ENCODE assay signal across 8 mouse cellular contexts in the genomic region with DNA sequence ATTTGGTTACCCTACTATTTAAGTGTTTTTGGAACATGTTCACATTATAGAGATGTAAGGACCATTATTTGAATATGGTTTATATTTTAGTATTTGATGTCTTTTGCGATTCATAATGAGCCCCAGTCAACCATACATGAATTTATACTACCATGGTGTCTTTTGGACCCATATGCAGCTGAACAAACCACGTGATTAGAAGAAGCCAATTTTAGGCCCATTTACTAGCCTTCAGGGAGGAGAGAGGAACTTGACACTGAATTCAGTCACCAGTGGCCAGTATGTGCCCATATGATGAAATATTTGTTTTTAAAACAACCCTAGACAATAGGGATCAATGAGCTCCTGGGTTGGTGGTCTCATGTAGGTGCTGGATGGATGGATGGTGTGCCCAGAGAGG. TPM values are rescaled to one million over a fixed set of nuclear protein-coding genes. Genes with fewer than 3 reads are reported as not detected.
DNase-seq lines count a peak whose midpoint lies in the region; ATAC-seq and TF ChIP-seq lines count a peak whose summit lies in the region.

No protein-coding gene starts in this region.

- H3K4me1 ChIP-seq in heart, embryonic 14.5 days (ENCODE audit: control insufficient read depth in 2 of 2, insufficient read depth in 2 of 2, low read length in 2 of 2), result peaks cover 6 to 18% of the 10 kb centered on the region in 2 experiments
- peaks cover 19% of the 10 kb centered on the region for H3K4me1 ChIP-seq in brown adipose tissue, adult 24 weeks (ENCODE audit: control insufficient read depth, insufficient read depth, insufficient read length, low read length)
- peaks cover 17% of the 10 kb centered on the region for H3K4me1 ChIP-seq in intestine, embryonic 15.5 days (replicated peaks)
- H3K4me1 ChIP-seq in midbrain, postnatal 0 days (ENCODE audit: insufficient read depth, low read length), result peaks cover 17% of the 10 kb centered on the region; the same call in 1 of the 2 replicates

- peak overlapping the region in 1 of 2 experiments; percentile 86; a peak in 1 of 4 replicates for H3K4me3 ChIP-seq in heart, embryonic 14.5 days (ENCODE audit: control insufficient read depth in 1 of 2, insufficient read depth in 1 of 2, low read depth in 1 of 2, low read length in 2 of 2)
- no peak overlapping the region for H3K4me3 ChIP-seq in brown adipose tissue, adult 24 weeks (ENCODE audit: insufficient read depth, low read depth, low read length)
- no peak overlapping the region; the same call in 1 of the 2 replicates for H3K4me3 ChIP-seq in intestine, embryonic 15.5 days (replicated peaks)
- peak overlapping the region; percentile 84; the same call in 1 of the 2 replicates for H3K4me3 ChIP-seq in midbrain, postnatal 0 days (ENCODE audit: low read depth, low read length)

- no peak overlapping the region for H3K9ac ChIP-seq in heart, embryonic 14.5 days (ENCODE audit: low read length)
- H3K9ac ChIP-seq in intestine, embryonic 15.5 days, result peak overlapping the region; percentile 41; the same call in 1 of the 2 replicates
- H3K9ac ChIP-seq in midbrain, postnatal 0 days (replicated peaks; ENCODE audit: low read length, poor library complexity, severe bottlenecking), result no peak overlapping the region

- 0 out of 4 replicates have a peak overlapping the region, but pooled peaks of 1 of the 2 experiments have one; percentile 30 for H3K27ac ChIP-seq in heart, embryonic 14.5 days (replicated peaks in 1 of 2; ENCODE audit: control insufficient read depth in 1 of 2, insufficient read depth in 1 of 2, low read depth in 2 of 2, low read length in 2 of 2)
- peak overlapping the region; percentile 77 for H3K27ac ChIP-seq in brown adipose tissue, adult 24 weeks (replicated peaks; ENCODE audit: low read depth, low read length)
- H3K27ac ChIP-seq in intestine, embryonic 15.5 days, result no peak overlapping the region
- H3K27ac ChIP-seq in midbrain, postnatal 0 days (ENCODE audit: low read depth, low read length), result peak overlapping the region; percentile 89; the same call in 1 of the 2 replicates

- ATAC-seq in heart, embryonic 14.5 days (ENCODE audit: insufficient number of reproducible peaks, insufficient read depth, low FRiP score, low read depth), result no peak
- ATAC-seq in intestine, embryonic 15.5 days, result no peak
- ATAC-seq in midbrain, postnatal 0 days (ENCODE audit: low FRiP score), result no peak

- H3K36me3 ChIP-seq in heart, embryonic 14.5 days (ENCODE audit: control insufficient read depth, insufficient read depth, low read length), result peaks cover 20% of the 10 kb centered on the region
- peaks cover 10% of the 10 kb centered on the region for H3K36me3 ChIP-seq in intestine, embryonic 15.5 days
- peaks cover 14% of the 10 kb centered on the region for H3K36me3 ChIP-seq in midbrain, postnatal 0 days (ENCODE audit: insufficient read depth, low read length)

- no peak for TF ChIP-seq CTCF in midbrain, postnatal 0 days (IDR thresholded peaks at IDR 0.05)

- H3K4me2 ChIP-seq in heart, embryonic 14.5 days (ENCODE audit: low read length), result peak overlapping the region; percentile 93
- H3K4me2 ChIP-seq in intestine, embryonic 15.5 days (replicated peaks), result peak overlapping the region; percentile 62
- H3K4me2 ChIP-seq in midbrain, postnatal 0 days (ENCODE audit: low read depth, low read length, poor library complexity, severe bottlenecking), result peak overlapping the region; percentile 50

- no peak for DNase-seq in heart, postnatal 4 days
- DNase-seq in midbrain, postnatal 0 days (ENCODE audit: low spot score), result no peak
- DNase-seq in testis, postnatal 14 days (ENCODE audit: low spot score), result no peak
- no peak for DNase-seq in urinary bladder, postnatal 4 days (ENCODE audit: low spot score in 2 of 2)
- DNase-seq in frontal cortex, postnatal 14 days (ENCODE audit: low spot score in 2 of 2), result no peak

- H3K9me3 ChIP-seq in heart, embryonic 14.5 days (ENCODE audit: control insufficient read depth, low read length), result no peaks in the 10 kb centered on the region
- H3K9me3 ChIP-seq in intestine, embryonic 15.5 days, result no peaks in the 10 kb centered on the region
- H3K9me3 ChIP-seq in midbrain, postnatal 0 days (ENCODE audit: low read length), result no peaks in the 10 kb centered on the region

- H3K27me3 ChIP-seq in heart, embryonic 14.5 days (ENCODE audit: control insufficient read depth, insufficient read depth, low read length), result no peaks in the 10 kb centered on the region
- H3K27me3 ChIP-seq in intestine, embryonic 15.5 days (replicated peaks), result no peaks in the 10 kb centered on the region
- H3K27me3 ChIP-seq in midbrain, postnatal 0 days (ENCODE audit: insufficient read depth, low read length), result no peaks in the 10 kb centered on the region; the same call in 1 of the 2 replicates

- 87% methylated on average over 2 of the region's 2 CpGs for WGBS in heart, embryonic 14.5 days
- 94% methylated on average over 2 of the region's 2 CpGs for WGBS in intestine, embryonic 15.5 days
- WGBS in midbrain, postnatal 0 days, result 91% methylated on average over 2 of the region's 2 CpGs

RNA-seq across cellular contexts. Expression of a gene that starts 0.7 kb away (rescaled TPM):
- 49.7 and 59.5 TPM in 2 replicates for polyA plus RNA-seq in heart, embryonic 14.5 days (2014; fragmentation: Nextera tagmentation; extraction: Ambion mirVana)
- 10 to 100 TPM; 62.3 to 68.4 TPM for total RNA-seq in heart, postnatal 4 days (2021)
- polyA plus RNA-seq in brown adipose tissue, adult 24 weeks (2012; ENCODE audit: insufficient read depth, insufficient read length, missing spikeins), result 51.9 and 74.1 TPM in 2 replicates
- polyA plus RNA-seq in intestine, embryonic 15.5 days (2015; fragmentation: Nextera tagmentation; extraction: Ambion mirVana), result 166 and 192 TPM in 2 replicates
- total RNA-seq in midbrain, postnatal 0 days (2014; rRNA removed), result 37.6 and 37.7 TPM in 2 replicates
- polyA plus RNA-seq in midbrain, postnatal 0 days (2015; fragmentation: Nextera tagmentation; extraction: Ambion mirVana), result 89.6 and 101 TPM in 2 replicates

RNA-seq across cellular contexts. Expression of a gene that starts 7.6 kb away (rescaled TPM):
- polyA plus RNA-seq in heart, embryonic 14.5 days (2014; fragmentation: Nextera tagmentation; extraction: Ambion mirVana), result 0.07 and 0.15 TPM in 2 replicates
- total RNA-seq in heart, postnatal 4 days (2021), result under 1 TPM; 0.23 to 0.26 TPM
- polyA plus RNA-seq in brown adipose tissue, adult 24 weeks (2012; ENCODE audit: insufficient read depth, insufficient read length, missing spikeins), result not detected in 2 replicates
- polyA plus RNA-seq in intestine, embryonic 15.5 days (2015; fragmentation: Nextera tagmentation; extraction: Ambion mirVana), result 2.2 and 2.3 TPM in 2 replicates
- total RNA-seq in midbrain, postnatal 0 days (2014; rRNA removed), result 0.05 TPM in 1 of 2 replicates, not detected in the other
- 0.07 and 0.09 TPM in 2 replicates for polyA plus RNA-seq in midbrain, postnatal 0 days (2015; fragmentation: Nextera tagmentation; extraction: Ambion mirVana)

RNA-seq across cellular contexts. Expression of a gene that starts 15.4 kb away (rescaled TPM):
- polyA plus RNA-seq in heart, embryonic 14.5 days (2014; fragmentation: Nextera tagmentation; extraction: Ambion mirVana), result 2.0 and 3.8 TPM in 2 replicates
- total RNA-seq in heart, postnatal 4 days (2021), result under 1 TPM; 0.67 to 0.77 TPM
- polyA plus RNA-seq in brown adipose tissue, adult 24 weeks (2012; ENCODE audit: insufficient read depth, insufficient read length, missing spikeins), result 1.0 TPM in 1 of 2 replicates, not detected in the other
- polyA plus RNA-seq in intestine, embryonic 15.5 days (2015; fragmentation: Nextera tagmentation; extraction: Ambion mirVana), result 36.1 and 42.8 TPM in 2 replicates
- 162 and 185 TPM in 2 replicates for total RNA-seq in midbrain, postnatal 0 days (2014; rRNA removed)
- polyA plus RNA-seq in midbrain, postnatal 0 days (2015; fragmentation: Nextera tagmentation; extraction: Ambion mirVana), result 108 TPM in 2 replicates

RNA-seq across cellular contexts. Expression of a gene that starts 39.6 kb away (rescaled TPM):
- polyA plus RNA-seq in heart, embryonic 14.5 days (2014; fragmentation: Nextera tagmentation; extraction: Ambion mirVana), result 9.7 and 12.1 TPM in 2 replicates
- total RNA-seq in heart, postnatal 4 days (2021), result 1 to 10 TPM; 6.4 to 9.2 TPM
- polyA plus RNA-seq in brown adipose tissue, adult 24 weeks (2012; ENCODE audit: insufficient read depth, insufficient read length, missing spikeins), result 27.8 and 28.8 TPM in 2 replicates
- 23.3 and 26.9 TPM in 2 replicates for polyA plus RNA-seq in intestine, embryonic 15.5 days (2015; fragmentation: Nextera tagmentation; extraction: Ambion mirVana)
- total RNA-seq in midbrain, postnatal 0 days (2014; rRNA removed), result 1.4 and 12.3 TPM in 2 replicates
- 14.3 and 17.6 TPM in 2 replicates for polyA plus RNA-seq in midbrain, postnatal 0 days (2015; fragmentation: Nextera tagmentation; extraction: Ambion mirVana)

RNA-seq across cellular contexts. Expression of a gene that starts 47.6 kb away (rescaled TPM):
- polyA plus RNA-seq in heart, embryonic 14.5 days (2014; fragmentation: Nextera tagmentation; extraction: Ambion mirVana), result 91.8 and 108 TPM in 2 replicates
- 10 to 100 TPM; 83.4 to 93.2 TPM for total RNA-seq in heart, postnatal 4 days (2021)
- polyA plus RNA-seq in brown adipose tissue, adult 24 weeks (2012; ENCODE audit: insufficient read depth, insufficient read length, missing spikeins), result 2.4 and 3.6 TPM in 2 replicates
- 183 and 190 TPM in 2 replicates for polyA plus RNA-seq in intestine, embryonic 15.5 days (2015; fragmentation: Nextera tagmentation; extraction: Ambion mirVana)
- total RNA-seq in midbrain, postnatal 0 days (2014; rRNA removed), result 7.4 and 11.8 TPM in 2 replicates
- polyA plus RNA-seq in midbrain, postnatal 0 days (2015; fragmentation: Nextera tagmentation; extraction: Ambion mirVana), result 9.0 and 9.8 TPM in 2 replicates
